In the genomic region with DNA sequence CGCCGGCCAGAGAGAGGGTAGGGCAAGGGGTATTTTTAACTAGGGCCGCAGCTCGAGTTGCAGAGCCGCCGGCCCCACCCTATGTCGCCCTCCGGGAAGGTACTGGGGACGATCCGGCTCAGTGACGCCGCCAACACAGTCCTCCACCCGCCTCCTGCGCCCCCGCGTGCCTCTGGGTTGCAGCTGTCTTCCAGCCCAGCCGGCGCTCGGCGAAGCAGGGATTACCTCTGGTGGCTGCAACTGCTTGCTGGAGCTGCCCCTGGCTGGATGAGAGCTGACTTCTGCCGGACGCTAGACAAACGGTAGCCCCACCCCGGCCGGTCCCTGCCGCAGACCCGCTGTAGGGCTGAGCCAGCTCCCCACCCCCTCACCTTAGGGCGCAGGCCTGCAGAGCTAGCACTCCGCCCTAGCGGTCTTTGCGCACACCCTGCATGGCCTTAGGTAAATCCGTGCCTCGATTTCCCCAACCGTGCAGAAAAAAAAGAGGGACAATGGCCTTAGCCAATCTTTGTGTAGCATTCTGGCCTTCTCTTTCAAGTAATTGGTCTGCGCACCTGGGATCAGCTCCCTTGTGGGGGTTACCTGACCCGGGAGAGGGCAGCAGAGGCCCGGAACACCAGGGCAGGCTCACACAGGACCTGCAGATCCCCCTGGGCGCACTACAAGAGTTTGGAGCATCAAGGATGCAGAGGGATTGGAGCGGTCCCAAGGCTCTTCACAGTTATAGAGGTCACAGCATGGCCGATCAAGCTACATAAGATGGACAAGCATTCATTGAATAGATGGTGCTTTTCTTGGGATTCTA, we compare ENCODE assay signal across 7 mouse cellular contexts. TPM values are rescaled to one million over a fixed set of nuclear protein-coding genes. Genes with fewer than 3 reads are reported as not detected.
DNase-seq lines count a peak whose midpoint lies in the region; ATAC-seq and TF ChIP-seq lines count a peak whose summit lies in the region.

A gene (minus strand): TSS at position 387 of the 805 bp plus-strand sequence.

- peak within 1 kb of the TSS; percentile 82 for H3K4me2 ChIP-seq in embryonic facial prominence, embryonic 13.5 days
- H3K4me2 ChIP-seq in limb, embryonic 13.5 days (replicated peaks): peak within 1 kb of the TSS; percentile 86
- H3K4me2 ChIP-seq in midbrain, embryonic 15.5 days: peak within 1 kb of the TSS; percentile 78

- H3K9me3 ChIP-seq in embryonic facial prominence, embryonic 13.5 days: no peaks in the 10 kb centered on the region
- H3K9me3 ChIP-seq in limb, embryonic 13.5 days: no peaks in the 10 kb centered on the region
- no peaks in the 10 kb centered on the region for H3K9me3 ChIP-seq in midbrain, embryonic 15.5 days

- 0 out of 2 replicates have a peak, but pooled peaks have one; percentile 7 for TF ChIP-seq CTCF in kidney, adult 2 months (conservative IDR thresholded peaks at IDR 0.05; ENCODE audit: insufficient read depth, insufficient read length, low read depth, low read length)
- no peak for TF ChIP-seq CTCF in spleen, adult 2 months (IDR thresholded peaks at IDR 0.05; ENCODE audit: extremely low read depth, insufficient read depth, insufficient read length, insufficient replicate concordance)

- peak; percentile 76 for DNase-seq in adrenal gland, postnatal 25 days
- peak; percentile 80 to 81 for DNase-seq in heart, adult 18-20 months
- peak; percentile 76 for DNase-seq in kidney, adult 2 months
- peak in 1 of 2 experiments; percentile 59 for DNase-seq in spleen, adult 2 months (ENCODE audit: low read depth in 1 of 2, low spot score in 2 of 2)

- peaks cover 9% of the 10 kb centered on the region for H3K27me3 ChIP-seq in embryonic facial prominence, embryonic 13.5 days
- H3K27me3 ChIP-seq in kidney, adult 2 months (replicated peaks; ENCODE audit: control insufficient read depth, insufficient read depth, low read length): no peaks in the 10 kb centered on the region
- peaks cover 34% of the 10 kb centered on the region for H3K27me3 ChIP-seq in limb, embryonic 13.5 days
- H3K27me3 ChIP-seq in midbrain, embryonic 15.5 days (replicated peaks): peaks cover 21% of the 10 kb centered on the region
- H3K27me3 ChIP-seq in spleen, adult 2 months (ENCODE audit: control insufficient read depth, insufficient read depth, low read length): no peaks in the 10 kb centered on the region

- H3K4me3 ChIP-seq in embryonic facial prominence, embryonic 13.5 days: peak within 1 kb of the TSS; percentile 56
- peak within 1 kb of the TSS; percentile 71 for H3K4me3 ChIP-seq in kidney, adult 2 months (ENCODE audit: insufficient read depth, low read depth, low read length)
- H3K4me3 ChIP-seq in limb, embryonic 13.5 days: peak within 1 kb of the TSS; percentile 62
- peak within 1 kb of the TSS; percentile 46 for H3K4me3 ChIP-seq in midbrain, embryonic 15.5 days
- peak within 1 kb of the TSS; percentile 81 for H3K4me3 ChIP-seq in spleen, adult 2 months (ENCODE audit: extremely low read depth, insufficient read depth, insufficient read length)

- peak within 1 kb of the TSS; percentile 76 for H3K9ac ChIP-seq in embryonic facial prominence, embryonic 13.5 days
- peak within 1 kb of the TSS; percentile 75 for H3K9ac ChIP-seq in limb, embryonic 13.5 days
- H3K9ac ChIP-seq in midbrain, embryonic 15.5 days: peak within 1 kb of the TSS; percentile 47

- WGBS in embryonic facial prominence, embryonic 13.5 days: 2% methylated on average over 40 of the region's 40 CpGs
- 8% methylated on average over 40 of the region's 40 CpGs for WGBS in kidney, adult 2 months
- WGBS in limb, embryonic 13.5 days: 2% methylated on average over 40 of the region's 40 CpGs
- WGBS in midbrain, embryonic 15.5 days: 2% methylated on average over 40 of the region's 40 CpGs
- WGBS in spleen, adult 2 months: 7% methylated on average over 40 of the region's 40 CpGs

- no peaks in the 10 kb centered on the region; the same call in 1 of the 2 replicates for H3K36me3 ChIP-seq in embryonic facial prominence, embryonic 13.5 days
- H3K36me3 ChIP-seq in kidney, adult 2 months (ENCODE audit: control insufficient read depth, insufficient read depth, low read length): no peaks in the 10 kb centered on the region
- H3K36me3 ChIP-seq in limb, embryonic 13.5 days: no peaks in the 10 kb centered on the region
- H3K36me3 ChIP-seq in midbrain, embryonic 15.5 days (replicated peaks): no peaks in the 10 kb centered on the region
- peaks cover 6% of the 10 kb centered on the region for H3K36me3 ChIP-seq in spleen, adult 2 months (ENCODE audit: control insufficient read depth, insufficient read depth, low read length)

- peak; percentile 73 for ATAC-seq in embryonic facial prominence, embryonic 13.5 days (ENCODE audit: insufficient number of reproducible peaks, insufficient read depth, low FRiP score, low TSS enrichment, low read depth)
- ATAC-seq in limb, embryonic 13.5 days (ENCODE audit: low FRiP score, low read depth): peak; percentile 77
- ATAC-seq in midbrain, embryonic 15.5 days (replicated peaks): peak; percentile 83

- peaks cover 27% of the 10 kb centered on the region for H3K4me1 ChIP-seq in embryonic facial prominence, embryonic 13.5 days
- peaks cover 5% of the 10 kb centered on the region; the same call in 1 of the 2 replicates for H3K4me1 ChIP-seq in kidney, adult 2 months (ENCODE audit: control insufficient read depth, insufficient read depth, low read length)
- peaks cover 16% of the 10 kb centered on the region for H3K4me1 ChIP-seq in limb, embryonic 13.5 days
- peaks cover 14% of the 10 kb centered on the region for H3K4me1 ChIP-seq in midbrain, embryonic 15.5 days
- H3K4me1 ChIP-seq in spleen, adult 2 months (ENCODE audit: control insufficient read depth, insufficient read depth, insufficient read length): peaks cover 13% of the 10 kb centered on the region; the same call in 1 of the 2 replicates

- TF ChIP-seq POLR2A in kidney, adult 2 months (IDR thresholded peaks at IDR 0.05; ENCODE audit: low read depth, low read length): no peak
- no peak for TF ChIP-seq POLR2A in spleen, adult 2 months (IDR thresholded peaks at IDR 0.05; ENCODE audit: low read depth, low read length)

- 0 out of 2 replicates have a peak within 1 kb of the TSS, but pooled peaks have one; percentile 29 for H3K27ac ChIP-seq in embryonic facial prominence, embryonic 13.5 days
- peak within 1 kb of the TSS; percentile 61 for H3K27ac ChIP-seq in kidney, adult 2 months (ENCODE audit: insufficient read depth, low read depth, low read length)
- H3K27ac ChIP-seq in limb, embryonic 13.5 days: peak within 1 kb of the TSS; percentile 44; the same call in 1 of the 2 replicates
- no peak within 1 kb of the TSS for H3K27ac ChIP-seq in midbrain, embryonic 15.5 days
- H3K27ac ChIP-seq in spleen, adult 2 months (ENCODE audit: insufficient read depth, low read length): peak within 1 kb of the TSS; percentile 84

RNA-seq across cellular contexts. Expression of the gene that starts here (rescaled TPM):
- 28.0 and 40.2 TPM in 2 replicates for total RNA-seq in adrenal gland, postnatal 25 days (2021)
- polyA plus RNA-seq in embryonic facial prominence, embryonic 13.5 days (2015; fragmentation: Nextera tagmentation; extraction: Ambion mirVana): 8.1 and 10.3 TPM in 2 replicates
- total RNA-seq in heart, adult 18-20 months (2021): 10 to 100 TPM; 32.0 to 40.4 TPM
- 36.0 and 38.0 TPM in 2 replicates for polyA plus RNA-seq in kidney, adult 2 months (2012; rRNA removed)
- 7.1 and 8.0 TPM in 2 replicates for polyA plus RNA-seq in limb, embryonic 13.5 days (2015; fragmentation: Nextera tagmentation; extraction: Ambion mirVana)
- 2.9 and 3.3 TPM in 2 replicates for polyA plus RNA-seq in midbrain, embryonic 15.5 days (2015; fragmentation: Nextera tagmentation; extraction: Ambion mirVana)
- polyA plus RNA-seq in spleen, adult 2 months (2012; rRNA removed): 50.8 and 53.0 TPM in 2 replicates
